Mouse (Mus musculus): ENCODE measurements around the gene Tmem256. TPM values are rescaled to one million over a fixed set of nuclear protein-coding genes. Genes with fewer than 3 reads are reported as not detected.
A peak's percentile ranks its signal among the peaks of the same experiment; 100 is the strongest.

Tmem256 gene
- total and polyA plus RNA-seq, 2 experiments, result 284 to 353 TPM

DNA sequence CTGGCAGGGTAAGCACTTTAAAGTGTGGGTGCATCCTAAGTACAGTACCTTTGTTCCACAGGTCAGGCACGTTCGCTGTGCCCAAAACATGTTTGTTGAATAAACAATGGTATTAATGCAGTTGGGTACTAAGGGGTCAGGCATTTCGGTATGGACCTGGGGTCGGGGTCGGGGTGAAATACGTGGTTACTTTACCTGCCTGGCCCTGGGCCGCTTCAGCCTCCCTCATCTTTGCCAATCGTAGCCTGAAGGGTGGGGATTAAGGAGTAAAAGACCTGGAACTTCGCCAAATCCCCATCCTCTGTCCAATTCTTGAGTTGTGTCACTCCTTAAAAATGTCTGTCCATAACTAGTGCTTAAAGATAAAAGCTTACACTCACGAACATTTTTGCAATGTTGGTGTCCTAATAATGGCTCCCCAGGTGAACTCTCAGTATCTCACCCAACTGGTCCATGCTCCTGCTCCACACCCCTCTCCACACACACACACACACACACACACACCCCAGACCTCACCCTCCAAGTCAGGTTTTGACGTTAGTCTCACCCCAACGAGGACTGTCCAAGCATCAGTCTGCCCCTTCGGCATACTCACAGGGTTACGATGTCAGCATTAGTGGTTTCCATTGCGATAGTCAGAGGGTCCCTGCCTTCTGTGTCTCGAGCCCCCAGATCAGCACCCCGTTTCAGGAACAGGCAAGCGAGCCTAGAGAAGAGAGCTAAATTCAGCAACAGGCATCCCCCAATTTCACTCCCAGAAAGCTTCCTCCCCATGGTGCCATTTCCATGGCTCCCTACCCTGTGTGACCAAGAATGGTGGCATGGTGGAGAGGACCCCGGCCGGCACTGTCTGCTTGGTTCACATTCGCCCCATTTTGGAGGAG lies 43.7 kb downstream of the Tmem256 start:
- no peaks in the 10 kb centered on the region for H3K79me2 ChIP-seq (ENCODE audit: control insufficient read depth, insufficient read depth, low read length)
- no peaks in the 10 kb centered on the region for H3K27me3 ChIP-seq (ENCODE audit: control insufficient read depth, insufficient read depth, low read length)
- H3K27ac ChIP-seq (replicated peaks; ENCODE audit: insufficient read depth, low read depth, low read length), result peak overlapping the region; percentile 27; the same call in 1 of the 2 replicates
- TF ChIP-seq CTCF (IDR thresholded peaks at IDR 0.05; ENCODE audit: low read depth, low read length), result no peak
- no peak for TF ChIP-seq POLR2A (IDR thresholded peaks at IDR 0.05; ENCODE audit: extremely low read depth, insufficient read depth, low read length)
- H3K9ac ChIP-seq (ENCODE audit: low read depth, low read length), result peak overlapping the region; percentile 28; the same call in 1 of the 2 replicates
- no peaks in the 10 kb centered on the region for H3K36me3 ChIP-seq (ENCODE audit: control insufficient read depth, insufficient read depth, low read length)
- 0 out of 2 replicates have a peak, but pooled peaks cover 3% of the 10 kb centered on the region for H3K4me1 ChIP-seq (ENCODE audit: control insufficient read depth, insufficient read depth, low read length)
- WGBS, result 62% methylated on average over 21 of the region's 21 CpGs
- DNase-seq (ENCODE audit: extremely low read depth, low read depth, low spot score), result no peak
- no peak overlapping the region for H3K4me3 ChIP-seq (ENCODE audit: insufficient read depth, low read depth, low read length)

DNA sequence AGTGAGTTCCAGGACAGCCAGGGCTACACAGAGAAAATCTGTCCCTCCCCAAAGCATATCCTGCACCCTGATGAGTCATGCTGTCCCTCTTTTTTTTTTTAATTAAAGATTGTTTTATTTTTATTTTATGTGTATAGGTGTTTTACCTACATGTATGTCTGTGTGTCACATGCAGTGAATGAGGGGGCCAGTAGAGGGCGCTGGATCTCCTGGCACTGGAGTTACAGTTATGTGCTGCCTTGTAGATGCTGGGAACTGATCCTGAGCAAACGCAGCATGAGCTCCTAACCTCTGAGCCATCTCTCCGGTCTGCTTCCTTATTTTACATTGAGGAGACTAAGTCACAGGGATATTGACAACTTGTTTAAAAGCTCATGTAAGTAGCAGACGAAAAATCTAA lies 44.8 kb downstream of the Tmem256 start:
- no peaks in the 10 kb centered on the region for H3K79me2 ChIP-seq (ENCODE audit: control insufficient read depth, insufficient read depth, low read length)
- no peak for TF ChIP-seq POLR2A (IDR thresholded peaks at IDR 0.05; ENCODE audit: extremely low read depth, insufficient read depth, low read length)
- peak; percentile 53; the same call in 1 of the 2 replicates for TF ChIP-seq CTCF (IDR thresholded peaks at IDR 0.05; ENCODE audit: low read depth, low read length)
- no peaks in the 10 kb centered on the region for H3K27me3 ChIP-seq (ENCODE audit: control insufficient read depth, insufficient read depth, low read length)
- WGBS, result 75% methylated on average over 4 of the region's 4 CpGs
- no peak for DNase-seq (ENCODE audit: extremely low read depth, low read depth, low spot score)
- H3K4me1 ChIP-seq (ENCODE audit: control insufficient read depth, insufficient read depth, low read length), result 0 out of 2 replicates have a peak, but pooled peaks cover 3% of the 10 kb centered on the region
- no peak overlapping the region for H3K27ac ChIP-seq (replicated peaks; ENCODE audit: insufficient read depth, low read depth, low read length)
- H3K4me3 ChIP-seq (ENCODE audit: insufficient read depth, low read depth, low read length), result no peak overlapping the region
- H3K9ac ChIP-seq (ENCODE audit: low read depth, low read length), result no peak overlapping the region
- no peaks in the 10 kb centered on the region for H3K36me3 ChIP-seq (ENCODE audit: control insufficient read depth, insufficient read depth, low read length)

DNA sequence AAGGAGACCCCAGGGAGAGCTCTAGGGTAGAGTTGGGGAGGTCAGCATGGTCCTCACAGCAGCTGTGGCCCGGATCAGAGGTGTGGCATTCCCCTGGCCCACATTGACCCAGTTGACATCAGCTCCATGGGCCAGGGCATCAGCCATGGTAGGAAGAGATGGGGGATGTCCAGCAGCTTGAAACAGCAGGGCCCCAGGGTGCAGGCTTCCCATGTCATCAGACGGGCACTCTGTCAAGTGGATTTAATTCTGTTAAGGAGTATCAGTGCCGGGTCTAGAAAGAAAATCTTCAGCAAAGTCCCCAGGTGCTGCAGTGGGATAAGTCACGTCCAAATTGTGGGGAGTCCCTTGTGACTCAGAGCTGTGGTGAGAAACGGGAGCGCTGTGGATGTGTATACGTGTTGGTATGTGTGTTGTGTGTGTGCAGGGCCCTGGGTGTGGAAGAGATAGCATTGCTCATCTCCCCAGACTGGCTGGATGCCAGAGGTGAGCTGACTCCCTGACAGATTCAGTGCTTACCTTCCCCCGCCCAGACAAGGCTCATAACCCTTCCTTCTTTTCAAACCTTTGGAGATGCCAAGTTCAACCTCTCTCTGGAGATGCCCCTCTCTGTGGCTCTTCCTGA lies 45.3 kb downstream of the Tmem256 start:
- no peak for DNase-seq (ENCODE audit: extremely low read depth, low read depth, low spot score)
- no peak for TF ChIP-seq CTCF (IDR thresholded peaks at IDR 0.05; ENCODE audit: low read depth, low read length)
- TF ChIP-seq POLR2A (IDR thresholded peaks at IDR 0.05; ENCODE audit: extremely low read depth, insufficient read depth, low read length), result no peak
- H3K27me3 ChIP-seq (ENCODE audit: control insufficient read depth, insufficient read depth, low read length), result no peaks in the 10 kb centered on the region
- H3K79me2 ChIP-seq (ENCODE audit: control insufficient read depth, insufficient read depth, low read length), result no peaks in the 10 kb centered on the region
- H3K4me1 ChIP-seq (ENCODE audit: control insufficient read depth, insufficient read depth, low read length), result 0 out of 2 replicates have a peak, but pooled peaks cover 3% of the 10 kb centered on the region
- no peaks in the 10 kb centered on the region for H3K36me3 ChIP-seq (ENCODE audit: control insufficient read depth, insufficient read depth, low read length)
- H3K27ac ChIP-seq (replicated peaks; ENCODE audit: insufficient read depth, low read depth, low read length), result no peak overlapping the region
- 87% methylated on average over 8 of the region's 8 CpGs for WGBS
- H3K9ac ChIP-seq (ENCODE audit: low read depth, low read length), result no peak overlapping the region
- H3K4me3 ChIP-seq (ENCODE audit: insufficient read depth, low read depth, low read length), result no peak overlapping the region

DNA sequence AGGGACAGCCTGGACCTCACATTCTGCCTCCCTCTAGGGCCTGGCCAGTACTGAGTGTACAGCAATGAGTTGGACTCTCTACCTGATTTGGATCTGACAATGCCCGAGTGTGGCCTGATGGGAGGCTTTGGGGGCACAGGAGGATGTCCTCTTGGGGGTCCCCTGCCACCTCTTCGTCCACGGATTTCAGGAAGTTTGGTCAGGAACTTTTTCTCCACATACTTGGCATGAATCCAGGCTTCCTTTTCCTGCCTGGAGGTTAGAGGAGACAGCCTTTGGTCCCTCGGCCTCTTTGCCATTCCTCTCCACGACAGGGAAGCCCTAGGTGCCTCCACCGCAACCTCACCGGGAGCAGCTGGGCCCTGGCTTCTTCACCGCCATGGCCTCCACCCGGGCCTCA lies 45.9 kb downstream of the Tmem256 start:
- no peak for DNase-seq (ENCODE audit: extremely low read depth, low read depth, low spot score)
- H3K4me1 ChIP-seq (ENCODE audit: control insufficient read depth, insufficient read depth, low read length), result 0 out of 2 replicates have a peak, but pooled peaks cover 3% of the 10 kb centered on the region

DNA sequence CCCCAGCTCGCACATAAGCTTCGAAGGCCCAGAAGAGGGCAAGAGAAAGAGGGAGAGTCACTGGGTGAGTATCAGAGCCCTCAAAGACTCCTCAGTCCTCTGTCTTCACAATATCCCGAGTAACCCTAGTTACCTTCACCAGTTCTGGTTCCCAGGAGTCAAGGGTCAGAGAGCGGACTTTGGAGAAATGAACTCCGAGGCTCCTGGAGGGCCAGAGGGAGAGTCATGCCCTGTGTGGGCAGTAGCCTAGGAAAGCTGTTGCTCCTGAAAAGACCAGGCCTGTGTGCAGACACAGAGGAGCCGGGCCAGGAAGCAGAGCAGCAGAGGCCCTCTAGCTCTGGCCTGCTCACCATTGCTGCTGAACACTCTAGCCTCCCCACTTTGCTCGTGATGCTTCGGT lies 46.3 kb downstream of the Tmem256 start:
- TF ChIP-seq POLR2A (IDR thresholded peaks at IDR 0.05; ENCODE audit: extremely low read depth, insufficient read depth, low read length) (no peak), CTCF (IDR thresholded peaks at IDR 0.05; ENCODE audit: low read depth, low read length) (no peak)
- Histone ChIP-seq H3K4me1 (ENCODE audit: control insufficient read depth, insufficient read depth, low read length) (0 out of 2 replicates have a peak, but pooled peaks cover 3% of the 10 kb centered on the region), H3K27ac (replicated peaks; ENCODE audit: insufficient read depth, low read depth, low read length) (peak overlapping the region; percentile 49), H3K36me3 (ENCODE audit: control insufficient read depth, insufficient read depth, low read length) (no peaks in the 10 kb centered on the region), H3K9ac (ENCODE audit: low read depth, low read length) (peak overlapping the region; percentile 8; the same call in 1 of the 2 replicates), H3K79me2 (ENCODE audit: control insufficient read depth, insufficient read depth, low read length) (no peaks in the 10 kb centered on the region), H3K27me3 (ENCODE audit: control insufficient read depth, insufficient read depth, low read length) (no peaks in the 10 kb centered on the region), H3K4me3 (ENCODE audit: insufficient read depth, low read depth, low read length) (peak overlapping the region; percentile 31; the same call in 1 of the 2 replicates)
- 81% methylated on average over 8 of the region's 8 CpGs for WGBS
- no peak for DNase-seq (ENCODE audit: extremely low read depth, low read depth, low spot score)

More for the DNA sequence above, 45.9 kb downstream of the Tmem256 start:
- H3K4me3 ChIP-seq (ENCODE audit: insufficient read depth, low read depth, low read length), result peak overlapping the region; percentile 31; the same call in 1 of the 2 replicates
- H3K27ac ChIP-seq (replicated peaks; ENCODE audit: insufficient read depth, low read depth, low read length), result peak overlapping the region; percentile 49
- H3K9ac ChIP-seq (ENCODE audit: low read depth, low read length), result peak overlapping the region; percentile 8; the same call in 1 of the 2 replicates
- 69% methylated on average over 9 of the region's 9 CpGs for WGBS
- TF ChIP-seq CTCF (IDR thresholded peaks at IDR 0.05; ENCODE audit: low read depth, low read length) (no peak), POLR2A (IDR thresholded peaks at IDR 0.05; ENCODE audit: extremely low read depth, insufficient read depth, low read length) (no peak)
- H3K79me2 ChIP-seq (ENCODE audit: control insufficient read depth, insufficient read depth, low read length), result no peaks in the 10 kb centered on the region
- no peaks in the 10 kb centered on the region for H3K36me3 ChIP-seq (ENCODE audit: control insufficient read depth, insufficient read depth, low read length)
- no peaks in the 10 kb centered on the region for H3K27me3 ChIP-seq (ENCODE audit: control insufficient read depth, insufficient read depth, low read length)
